Mouse (Mus musculus): Measurements from ENCODE around the gene Rasal1.

Gene Rasal1

DNA sequence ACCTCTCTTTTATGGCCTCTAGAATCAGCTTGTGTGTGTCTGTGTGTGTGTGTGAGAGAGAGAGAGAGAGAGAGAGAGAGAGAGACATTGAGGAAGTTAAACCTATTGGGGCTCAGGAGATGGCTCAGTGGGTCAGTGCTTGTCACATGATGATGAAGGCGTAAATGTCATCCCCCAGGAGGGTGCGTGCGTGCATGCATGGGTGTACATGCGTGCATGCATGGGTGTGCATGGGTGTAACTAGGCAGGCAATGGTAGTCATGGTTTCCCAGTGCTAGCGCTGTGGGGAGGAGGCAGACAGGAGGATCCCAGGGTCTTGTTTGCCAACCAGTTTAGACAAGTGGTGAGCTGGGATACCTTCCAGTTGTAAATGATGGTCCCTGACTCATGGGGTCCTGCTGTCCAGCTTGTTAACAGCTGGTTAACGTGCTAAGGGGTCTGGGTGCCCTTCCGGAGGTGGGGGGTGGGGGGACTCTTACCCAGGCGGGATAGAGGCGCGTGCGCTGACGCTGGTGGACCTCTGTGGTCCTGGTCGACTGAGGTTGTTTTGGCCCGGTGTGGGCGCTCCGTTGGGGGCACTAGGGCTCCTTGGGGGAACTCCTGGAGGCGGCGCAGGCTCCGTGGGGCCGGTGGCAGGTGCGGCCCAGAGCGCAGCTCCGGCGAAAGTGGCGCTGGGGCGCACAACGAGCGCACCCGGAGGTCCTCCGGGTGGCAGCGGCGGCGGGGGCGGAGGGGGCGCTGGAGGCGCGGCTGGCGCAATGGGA lies 45.5 kb downstream of the Rasal1 start:
- DNase-seq (ENCODE audit: low read depth, low spot score): no peak

DNA sequence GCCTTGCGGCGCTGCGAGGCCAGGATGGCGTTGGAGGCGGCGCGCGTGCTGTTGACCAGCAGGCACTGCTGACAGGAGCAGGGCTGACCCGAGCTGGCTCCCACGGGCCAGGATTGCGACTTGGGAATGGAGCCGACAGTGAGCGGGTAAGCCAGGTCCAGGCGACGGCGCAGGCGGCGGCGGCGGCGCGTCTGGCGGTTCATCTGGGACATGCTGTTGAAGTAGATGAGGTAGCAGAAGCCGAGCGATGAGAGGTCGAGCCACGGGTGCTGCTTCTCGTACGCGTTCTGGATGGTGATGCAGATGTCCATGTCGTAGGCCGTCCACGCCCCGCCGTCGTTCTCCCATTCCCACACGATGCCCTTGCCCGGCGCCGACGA lies 46.1 kb downstream of the Rasal1 start:
- no peak for DNase-seq (ENCODE audit: low read depth, low spot score)

DNA sequence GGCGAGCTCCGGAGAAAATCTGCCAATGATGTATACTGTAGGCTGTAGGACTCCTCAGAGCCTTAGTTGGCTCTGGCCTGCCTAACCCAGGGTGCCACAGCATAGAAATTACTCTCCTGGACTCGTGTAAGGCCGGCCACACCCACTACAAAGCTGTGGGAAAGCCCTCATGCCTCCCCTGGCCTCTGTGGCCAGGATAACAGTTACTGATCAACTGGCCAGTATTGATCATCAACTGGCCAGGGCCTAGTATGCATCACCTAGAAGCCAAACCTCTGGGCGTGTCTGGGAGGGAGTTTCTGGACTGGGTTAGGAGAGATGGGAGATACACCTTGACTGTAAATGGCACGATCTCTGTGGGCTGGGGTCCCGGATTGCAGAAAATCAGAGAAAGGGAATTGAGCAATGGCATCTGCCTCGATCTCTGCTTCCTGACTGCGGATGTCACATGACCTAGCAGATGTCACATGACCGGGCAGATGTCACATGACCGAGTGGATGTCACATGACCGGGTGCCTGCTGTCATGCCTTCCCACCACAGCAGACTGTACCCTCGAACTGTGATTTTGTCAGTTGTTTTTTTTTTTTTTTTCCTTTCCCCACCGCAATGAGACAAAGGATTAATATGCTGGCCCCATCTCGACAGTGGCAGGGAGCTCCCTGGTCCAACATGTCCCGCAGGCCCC lies 47.6 kb downstream of the Rasal1 start:
- no peak for DNase-seq (ENCODE audit: low read depth, low spot score)

GRCm38 (mm10) chr5:120696865-120697264 lies 48.3 kb downstream of the Rasal1 start:
- DNase-seq (ENCODE audit: low read depth, low spot score): no peak

DNA sequence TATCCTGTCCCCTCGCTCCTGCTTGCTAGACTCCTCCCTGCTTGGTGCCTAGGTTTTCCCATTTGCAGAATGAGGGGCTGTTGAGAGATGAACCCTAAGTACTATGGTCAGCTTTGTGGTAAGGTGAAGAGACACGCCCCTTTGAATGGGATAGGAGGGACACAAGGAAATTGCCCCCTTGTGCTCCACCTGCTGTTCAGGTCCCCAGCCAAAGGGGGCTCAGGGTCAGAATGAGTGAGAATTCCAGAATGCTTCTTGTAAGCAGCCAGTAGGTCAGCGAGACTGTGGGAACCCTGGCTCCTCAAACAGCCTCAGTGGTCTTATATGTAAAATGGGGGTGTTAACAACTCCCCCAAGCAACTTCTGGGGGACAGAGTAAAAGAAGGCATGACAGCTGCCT lies 49.6 kb downstream of the Rasal1 start:
- no peak for DNase-seq (ENCODE audit: low read depth, low spot score)

- no peak for DNase-seq (ENCODE audit: low read depth, low spot score)
Observed at GRCm38 (mm10) chr5:120698801-120699391, 50.3 kb downstream of the Rasal1 start.

DNA sequence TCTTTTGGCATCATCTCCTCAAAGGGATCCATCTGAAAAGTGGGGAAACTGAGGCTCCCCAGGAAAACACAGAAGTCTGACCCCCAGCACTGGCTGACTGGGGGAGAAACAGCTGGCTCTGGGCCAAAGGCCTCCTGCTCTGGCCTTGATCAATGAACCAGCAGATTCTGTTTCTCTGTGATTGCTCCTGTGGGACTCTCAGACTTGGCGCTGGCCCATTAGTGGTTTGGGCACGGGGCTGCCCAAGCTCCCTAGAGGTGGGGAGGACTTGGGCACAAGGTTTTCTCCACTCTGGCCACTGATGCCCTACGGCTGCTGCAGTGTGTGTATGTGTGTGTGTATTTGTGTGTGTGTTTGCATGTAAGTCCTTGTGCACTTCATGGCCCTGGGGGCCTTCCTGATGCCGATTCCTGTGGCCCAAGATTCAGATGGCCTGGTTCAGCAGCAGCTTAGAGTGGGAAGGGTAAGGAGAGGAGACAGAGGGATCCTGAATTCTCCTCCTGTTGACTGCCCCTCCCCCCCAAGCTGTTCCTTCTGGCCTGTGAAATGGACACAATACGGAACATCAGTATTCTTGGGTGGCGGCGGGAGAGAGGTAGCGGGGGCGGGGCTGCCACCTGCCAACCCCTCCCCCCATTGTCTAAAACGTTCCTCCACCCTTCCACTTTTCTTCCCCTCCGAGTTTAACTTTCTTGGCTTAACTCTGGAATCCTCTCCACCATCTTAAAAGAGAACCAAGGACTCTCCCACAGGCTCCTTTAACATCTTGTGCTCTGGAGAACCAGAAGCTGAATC lies 52.6 kb downstream of the Rasal1 start:
- DNase-seq (ENCODE audit: low read depth, low spot score): no peak

DNA sequence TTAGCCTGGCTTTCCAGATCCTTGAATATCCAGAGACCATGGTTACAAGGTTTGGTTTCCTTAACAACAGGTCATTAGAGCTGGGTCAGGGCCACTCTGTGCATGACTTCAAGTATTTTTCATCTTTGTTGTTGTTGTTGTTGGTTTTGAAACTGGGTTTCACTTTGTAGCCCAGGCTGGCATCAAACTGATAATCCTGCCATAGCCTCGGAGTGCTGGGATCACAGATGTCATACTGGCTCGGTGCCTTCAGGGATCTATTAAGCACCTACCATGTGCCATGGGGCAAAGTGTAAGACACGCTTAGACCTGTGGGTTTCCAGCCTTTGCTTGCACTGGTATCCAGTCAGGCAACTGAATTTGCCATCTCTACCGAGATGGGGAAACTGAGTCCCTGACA lies 53.8 kb downstream of the Rasal1 start:
- DNase-seq (ENCODE audit: low read depth, low spot score): no peak

DNA sequence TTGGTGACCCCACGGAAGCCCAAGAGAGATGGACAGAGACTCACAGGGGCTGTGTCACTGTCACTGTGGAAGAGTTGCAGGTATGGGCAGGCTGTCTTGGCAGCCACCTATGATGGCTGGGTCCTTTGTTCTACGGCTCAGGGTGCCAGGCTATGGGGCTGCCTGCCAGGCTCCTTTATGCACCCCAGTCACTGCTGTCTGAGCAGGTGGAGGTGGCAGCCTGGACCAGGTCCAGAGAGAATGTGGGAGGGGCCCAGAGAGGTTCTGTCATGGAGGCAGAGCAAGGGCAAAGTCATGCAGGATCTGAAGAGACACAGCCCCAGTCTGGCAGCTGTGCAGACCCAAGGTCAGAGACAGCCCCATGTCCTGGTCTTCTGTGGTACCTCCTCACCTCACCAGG lies 54.4 kb downstream of the Rasal1 start:
- no peak for DNase-seq (ENCODE audit: low read depth, low spot score)

DNA sequence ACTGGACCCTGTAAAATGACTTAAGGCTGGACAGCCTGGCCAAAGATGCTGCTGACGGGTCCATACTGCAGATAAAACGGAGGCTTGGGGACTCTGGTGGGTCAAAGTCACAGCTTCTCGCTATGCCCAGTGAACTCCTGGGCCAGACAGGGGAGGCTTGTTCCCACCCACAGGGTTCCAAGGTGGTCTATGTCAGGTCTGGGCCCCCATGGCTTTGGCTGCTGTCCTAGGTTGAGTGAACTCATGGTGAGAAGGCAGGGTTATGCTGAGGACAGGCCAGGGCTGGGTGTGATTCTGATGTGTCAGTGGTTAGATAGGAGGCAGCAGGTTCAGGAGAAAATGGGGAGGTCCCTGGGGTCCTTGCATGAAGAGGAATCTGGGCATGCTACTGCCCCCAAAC lies 55.0 kb downstream of the Rasal1 start:
- DNase-seq (ENCODE audit: low read depth, low spot score): no peak

- no peak for DNase-seq (ENCODE audit: low read depth, low spot score)
Observed at GRCm38 (mm10) chr5:120704421-120704820, 55.8 kb downstream of the Rasal1 start.

- DNase-seq (ENCODE audit: low read depth, low spot score): no peak
Observed at GRCm38 (mm10) chr5:120706541-120706940, 57.9 kb downstream of the Rasal1 start.

GRCm38 (mm10) chr5:120706976-120707375 lies 58.4 kb downstream of the Rasal1 start:
- DNase-seq (ENCODE audit: low read depth, low spot score): no peak

DNA sequence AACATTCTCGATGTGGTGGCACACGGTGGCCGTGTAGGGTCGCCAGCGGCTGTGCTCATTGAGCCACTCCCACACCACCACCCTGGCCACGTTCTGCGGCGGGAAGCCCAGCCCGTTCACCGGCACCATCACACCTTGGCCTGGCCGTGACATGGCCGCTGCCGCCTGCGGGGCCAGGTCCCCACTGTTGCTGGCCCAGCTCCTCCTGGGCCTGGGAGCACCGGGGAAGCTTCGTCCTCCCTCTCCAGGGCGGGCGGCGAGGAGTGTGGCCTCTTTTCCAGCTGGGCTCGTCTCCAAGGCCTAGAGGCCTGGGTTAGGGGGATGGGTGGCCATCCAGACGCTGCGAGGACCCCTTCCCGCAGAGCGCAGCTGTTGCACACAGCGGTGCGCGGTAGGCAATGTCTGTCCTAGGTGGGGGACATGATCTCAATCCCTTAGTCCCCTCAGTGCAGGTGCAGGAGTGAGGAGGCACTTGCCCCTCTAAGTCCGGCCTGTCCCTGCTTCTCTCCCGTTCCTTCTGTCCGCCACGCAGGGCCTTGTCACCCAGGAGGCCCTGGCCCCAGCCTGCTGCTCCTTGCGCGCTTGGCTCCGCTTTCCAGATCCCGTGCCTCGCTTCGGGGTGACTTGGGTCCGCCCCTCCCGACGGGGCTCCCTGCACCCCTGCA lies 61.7 kb downstream of the Rasal1 start:
- no peak for DNase-seq (ENCODE audit: low read depth, low spot score)

DNA sequence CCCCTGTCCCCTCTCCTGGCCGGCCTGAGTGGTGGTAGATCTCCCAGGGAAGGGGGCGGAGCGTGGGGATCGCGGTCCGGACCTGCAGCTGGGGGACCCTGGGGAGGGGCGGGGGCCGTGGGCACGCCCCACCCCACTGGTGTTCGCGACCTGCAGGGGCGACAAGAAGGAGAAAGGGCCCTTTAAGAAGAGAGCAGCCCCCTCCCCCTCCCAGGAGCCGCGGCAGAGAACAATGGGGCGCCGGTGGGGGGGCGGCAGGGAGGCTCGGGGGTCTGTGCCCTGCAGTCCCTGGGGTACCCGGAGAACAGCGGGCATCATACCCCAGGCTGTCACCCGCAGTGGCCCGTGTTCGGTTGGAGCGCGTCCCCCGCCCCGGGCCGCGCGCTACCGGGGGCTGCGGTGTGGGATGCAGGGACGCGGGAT lies 62.2 kb downstream of the Rasal1 start:
- no peak for DNase-seq (ENCODE audit: low read depth, low spot score)

GRCm38 (mm10) chr5:120711416-120711815 lies 62.8 kb downstream of the Rasal1 start:
- no peak for DNase-seq (ENCODE audit: low read depth, low spot score)

GRCm38 (mm10) chr5:120711827-120712226 lies 63.2 kb downstream of the Rasal1 start, which contains the start of gene Dtx1:
TSS of gene Dtx1 (minus strand) at chr5:120711927.
- no peak for DNase-seq (ENCODE audit: low read depth, low spot score)

DNA sequence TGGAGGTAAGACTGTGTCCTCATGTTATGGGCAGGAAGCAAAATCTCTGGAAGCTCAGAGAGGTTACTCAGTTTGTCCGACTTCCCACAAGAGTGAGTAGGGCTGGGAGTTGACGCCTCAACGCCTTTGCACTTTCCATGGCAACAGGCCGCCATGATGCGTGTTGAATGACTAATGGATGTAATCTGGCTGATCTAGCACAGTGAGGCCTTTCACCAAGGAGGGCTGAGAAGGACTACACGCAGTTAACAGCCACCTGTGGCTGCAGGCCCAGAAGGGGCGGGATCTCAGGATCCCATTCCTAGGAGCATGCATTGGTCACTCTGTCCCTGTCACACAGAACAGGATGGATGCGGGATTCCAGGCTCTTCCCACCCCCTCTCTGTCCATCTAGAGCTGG lies 64.1 kb downstream of the Rasal1 start:
- DNase-seq (ENCODE audit: low read depth, low spot score): no peak

- DNase-seq (ENCODE audit: low read depth, low spot score): peak; percentile 57
Observed at GRCm38 (mm10) chr5:120714314-120714713, 65.7 kb downstream of the Rasal1 start.

DNA sequence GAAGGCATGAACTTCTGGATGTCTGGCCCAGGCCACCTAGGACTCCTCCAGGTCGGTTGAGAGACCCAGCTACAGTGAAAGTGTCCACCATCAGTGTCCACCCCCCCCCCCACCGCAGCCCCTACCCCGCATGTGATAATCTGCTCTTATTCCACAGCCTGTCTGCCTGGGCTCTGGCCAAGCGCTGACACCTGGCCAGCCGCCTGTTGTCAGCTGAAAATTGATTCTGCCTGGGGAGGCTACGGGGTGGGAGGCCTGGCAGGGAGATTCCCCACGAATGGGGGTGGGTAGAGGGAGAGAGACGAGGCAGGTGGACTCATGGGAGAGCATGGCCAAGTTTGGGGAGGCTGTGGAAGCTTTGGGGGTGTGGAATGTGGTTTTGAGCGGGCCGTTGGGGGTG lies 68.5 kb downstream of the Rasal1 start:
- DNase-seq (ENCODE audit: low read depth, low spot score): no peak

DNA sequence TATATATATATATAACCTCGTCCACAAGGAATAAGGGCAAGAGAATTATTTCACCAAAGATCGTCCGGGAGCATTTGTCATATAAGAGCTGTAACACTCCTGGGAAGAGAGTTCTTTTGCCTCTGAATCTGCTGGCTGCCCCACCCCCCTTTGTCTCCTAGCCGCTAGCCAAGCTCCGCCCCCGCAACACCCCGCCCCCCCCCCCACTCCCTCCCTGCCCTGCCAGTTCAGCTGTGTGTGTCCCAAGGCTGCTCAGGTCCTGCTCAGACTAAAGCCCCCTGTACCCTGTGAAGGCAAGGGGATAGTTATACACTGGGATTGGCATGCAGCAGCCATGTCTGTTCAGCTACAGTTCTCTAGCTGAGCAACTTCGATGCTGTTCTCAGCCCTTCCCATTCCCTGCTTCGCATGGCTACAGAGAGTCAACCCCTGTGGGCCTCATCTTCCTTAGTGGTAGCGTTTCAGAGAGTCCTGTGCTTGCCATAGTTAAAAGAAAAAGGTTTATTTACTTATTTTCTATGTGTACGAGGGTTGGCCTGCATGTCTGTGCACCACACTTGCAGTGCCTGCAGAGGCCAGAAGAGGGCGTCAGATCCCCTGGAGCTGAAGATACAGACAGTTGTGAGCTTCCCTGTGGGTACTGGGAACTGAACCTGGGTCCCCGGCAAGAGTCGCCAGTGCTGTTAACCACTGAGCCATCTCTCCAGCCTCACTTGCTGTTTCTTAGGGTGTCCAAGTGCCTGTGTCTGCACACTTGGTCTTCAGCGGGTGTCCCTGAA lies 70.2 kb downstream of the Rasal1 start:
- DNase-seq (ENCODE audit: low read depth, low spot score): no peak
